Mouse (Mus musculus): ENCODE results near the gene Gm5741. TPM values are rescaled to one million over a fixed set of nuclear protein-coding genes. Genes with fewer than 3 reads are reported as not detected.

Gene Gm5741
- total RNA-seq, 1 experiment = not detected

GRCm38 (mm10) chr8:85033867-85034266 is 33.9 kb downstream of the Gm5741 start:
- Histone ChIP-seq H3K27ac (ENCODE audit: insufficient read depth, low read depth, low read length, poor library complexity, severe bottlenecking) (no peak overlapping the region; the same call in 1 of the 2 replicates), H3K9ac (ENCODE audit: insufficient read depth, low read depth, low read length, poor library complexity, severe bottlenecking) (peak overlapping the region; percentile 55; the same call in 1 of the 2 replicates), H3K4me1 (ENCODE audit: control insufficient read depth in 2 of 2, insufficient read depth in 2 of 2, low read length in 2 of 2, poor library complexity in 1 of 2) (peaks cover 0 to 9% of the 10 kb centered on the region in 2 experiments; a peak in 2 of 4 replicates), H3K36me3 (ENCODE audit: control insufficient read depth, insufficient read depth, low read length, poor library complexity, severe bottlenecking) (peaks cover 26% of the 10 kb centered on the region), H3K4me3 (ENCODE audit: insufficient read depth in 1 of 2, low read depth in 1 of 2, low read length in 2 of 2, poor library complexity in 1 of 2, severe bottlenecking in 1 of 2) (peak overlapping the region in 1 of 2 experiments; percentile 47; a peak in 1 of 4 replicates), H3K9me3 (ENCODE audit: control insufficient read depth, insufficient read depth, low read depth, low read length) (no peaks in the 10 kb centered on the region)
- TF ChIP-seq ZC3H11A (IDR thresholded peaks at IDR 0.05; ENCODE audit: borderline replicate concordance, low read depth, low read length) (no peak), ZNF384 (IDR thresholded peaks at IDR 0.05; ENCODE audit: low read depth, low read length) (no peak), HCFC1 (IDR thresholded peaks at IDR 0.05; ENCODE audit: borderline replicate concordance, insufficient read depth, low read length) (no peak), MAFK (IDR thresholded peaks at IDR 0.05; ENCODE audit: insufficient read depth, low read depth, low read length) (no peak), CHD2 (IDR thresholded peaks at IDR 0.05; ENCODE audit: low read depth, low read length) (no peak)
- DNase-seq (ENCODE audit: low read depth, low spot score) = no peak
- in situ Hi-C loops (cut with MboI; ENCODE audit: low sequenced_read_pairs in 2 of 2, unreplicated experiment in 2 of 2) = no loop called here

- Histone ChIP-seq H3K4me3 (ENCODE audit: insufficient read depth in 1 of 2, low read depth in 1 of 2, low read length in 2 of 2, poor library complexity in 1 of 2, severe bottlenecking in 1 of 2) (no peak overlapping the region), H3K4me1 (ENCODE audit: control insufficient read depth in 2 of 2, insufficient read depth in 2 of 2, low read length in 2 of 2, poor library complexity in 1 of 2) (peaks cover 0 to 12% of the 10 kb centered on the region in 2 experiments; a peak in 3 of 4 replicates), H3K9ac (ENCODE audit: insufficient read depth, low read depth, low read length, poor library complexity, severe bottlenecking) (no peak overlapping the region), H3K9me3 (ENCODE audit: control insufficient read depth, insufficient read depth, low read depth, low read length) (no peaks in the 10 kb centered on the region), H3K27ac (ENCODE audit: insufficient read depth, low read depth, low read length, poor library complexity, severe bottlenecking) (no peak overlapping the region), H3K36me3 (ENCODE audit: control insufficient read depth, insufficient read depth, low read length, poor library complexity, severe bottlenecking) (peaks cover 27% of the 10 kb centered on the region)
- in situ Hi-C loops (cut with MboI; ENCODE audit: low sequenced_read_pairs in 2 of 2, unreplicated experiment in 2 of 2) = no loop called here
- TF ChIP-seq CHD2 (IDR thresholded peaks at IDR 0.05; ENCODE audit: low read depth, low read length) (no peak), MAFK (IDR thresholded peaks at IDR 0.05; ENCODE audit: insufficient read depth, low read depth, low read length) (no peak), ZC3H11A (IDR thresholded peaks at IDR 0.05; ENCODE audit: borderline replicate concordance, low read depth, low read length) (no peak), HCFC1 (IDR thresholded peaks at IDR 0.05; ENCODE audit: borderline replicate concordance, insufficient read depth, low read length) (no peak), ZNF384 (IDR thresholded peaks at IDR 0.05; ENCODE audit: low read depth, low read length) (no peak)
- no peak for DNase-seq (ENCODE audit: low read depth, low spot score)
These were observed 35.0 kb downstream of the Gm5741 start for GRCm38 (mm10) chr8:85032622-85033311.

GRCm38 (mm10) chr8:85029271-85029670 is 38.5 kb downstream of the Gm5741 start:
- Histone ChIP-seq H3K4me1 (ENCODE audit: control insufficient read depth in 2 of 2, insufficient read depth in 2 of 2, low read length in 2 of 2, poor library complexity in 1 of 2) (peaks cover 0 to 14% of the 10 kb centered on the region in 2 experiments; a peak in 3 of 4 replicates), H3K36me3 (ENCODE audit: control insufficient read depth, insufficient read depth, low read length, poor library complexity, severe bottlenecking) (peaks cover 27% of the 10 kb centered on the region), H3K4me3 (ENCODE audit: insufficient read depth in 1 of 2, low read depth in 1 of 2, low read length in 2 of 2, poor library complexity in 1 of 2, severe bottlenecking in 1 of 2) (no peak overlapping the region; a peak in 1 of 4 replicates), H3K9me3 (ENCODE audit: control insufficient read depth, insufficient read depth, low read depth, low read length) (no peaks in the 10 kb centered on the region), H3K27ac (ENCODE audit: insufficient read depth, low read depth, low read length, poor library complexity, severe bottlenecking) (no peak overlapping the region), H3K9ac (ENCODE audit: insufficient read depth, low read depth, low read length, poor library complexity, severe bottlenecking) (peak overlapping the region; percentile 44; the same call in 1 of the 2 replicates)
- DNase-seq (ENCODE audit: low read depth, low spot score) = no peak
- TF ChIP-seq MAFK (IDR thresholded peaks at IDR 0.05; ENCODE audit: insufficient read depth, low read depth, low read length) = no peak
- TF ChIP-seq ZC3H11A (IDR thresholded peaks at IDR 0.05; ENCODE audit: borderline replicate concordance, low read depth, low read length) = no peak
- in situ Hi-C loops (cut with MboI; ENCODE audit: low sequenced_read_pairs in 2 of 2, unreplicated experiment in 2 of 2) = no loop called here

GRCm38 (mm10) chr8:85027922-85028321 is 39.9 kb downstream of the Gm5741 start:
- Histone ChIP-seq H3K9me3 (ENCODE audit: control insufficient read depth, insufficient read depth, low read depth, low read length) (no peaks in the 10 kb centered on the region), H3K36me3 (ENCODE audit: control insufficient read depth, insufficient read depth, low read length, poor library complexity, severe bottlenecking) (peaks cover 37% of the 10 kb centered on the region), H3K9ac (ENCODE audit: insufficient read depth, low read depth, low read length, poor library complexity, severe bottlenecking) (no peak overlapping the region; the same call in 1 of the 2 replicates), H3K4me1 (ENCODE audit: control insufficient read depth in 2 of 2, insufficient read depth in 2 of 2, low read length in 2 of 2, poor library complexity in 1 of 2) (peaks cover 3 to 13% of the 10 kb centered on the region in 2 experiments), H3K27ac (ENCODE audit: insufficient read depth, low read depth, low read length, poor library complexity, severe bottlenecking) (no peak overlapping the region), H3K4me3 (ENCODE audit: insufficient read depth in 1 of 2, low read depth in 1 of 2, low read length in 2 of 2, poor library complexity in 1 of 2, severe bottlenecking in 1 of 2) (peak overlapping the region; percentile 88 to 97)
- TF ChIP-seq ZNF384 (IDR thresholded peaks at IDR 0.05; ENCODE audit: low read depth, low read length) (no peak), MAFK (IDR thresholded peaks at IDR 0.05; ENCODE audit: insufficient read depth, low read depth, low read length) (no peak), HCFC1 (IDR thresholded peaks at IDR 0.05; ENCODE audit: borderline replicate concordance, insufficient read depth, low read length) (no peak), CHD2 (IDR thresholded peaks at IDR 0.05; ENCODE audit: low read depth, low read length) (no peak), ZC3H11A (IDR thresholded peaks at IDR 0.05; ENCODE audit: borderline replicate concordance, low read depth, low read length) (no peak)
- in situ Hi-C loops (cut with MboI; ENCODE audit: low sequenced_read_pairs in 2 of 2, unreplicated experiment in 2 of 2) = no loop called here
- DNase-seq (ENCODE audit: low read depth, low spot score) = no peak

Measured in ES-E14 (cell line).